Mouse (Mus musculus) neural tube, embryonic 10.5 days (tissue): ENCODE measurements around the gene Il17rb.

Experiments used
- DNase-seq: peaks from one replicate; pipeline ENCODE4 v3.0.0-alpha.2; 2017; ENCODE audit warnings: low spot score; ENCODE audit errors: extremely low spot score

The Il17rb gene

GRCm38 (mm10) chr14:30016666-30017065 lies 8.0 kb upstream of the Il17rb start:
- DNase-seq = no peak

- no peak for DNase-seq
Observed at GRCm38 (mm10) chr14:30015008-30015407, 6.3 kb upstream of the Il17rb start.

DNA sequence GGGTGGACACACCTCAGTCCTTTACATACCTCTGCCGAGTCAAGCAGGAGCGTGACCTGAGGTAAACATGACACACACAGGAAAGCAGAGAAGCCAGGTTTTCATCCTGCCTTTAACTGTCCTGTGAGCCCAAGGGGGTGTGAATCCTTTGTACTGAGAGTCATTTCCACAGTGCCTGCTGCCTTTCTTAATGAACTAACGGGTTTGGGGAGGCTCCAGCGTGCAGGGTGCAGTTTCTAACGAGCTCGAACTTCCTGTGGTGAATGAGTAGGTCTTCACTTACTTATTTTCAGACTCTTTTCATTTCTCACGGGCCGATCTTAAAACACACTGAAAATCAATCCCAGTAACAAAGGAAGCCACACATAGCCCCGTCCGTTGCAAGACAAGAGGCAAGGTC lies 5.8 kb upstream of the Il17rb start:
- DNase-seq = no peak

- no peak for DNase-seq
Observed at GRCm38 (mm10) chr14:30011886-30012560, 3.3 kb upstream of the Il17rb start.

- DNase-seq = no peak
Observed at GRCm38 (mm10) chr14:30009864-30010560, 1.3 kb upstream of the Il17rb start.

DNA sequence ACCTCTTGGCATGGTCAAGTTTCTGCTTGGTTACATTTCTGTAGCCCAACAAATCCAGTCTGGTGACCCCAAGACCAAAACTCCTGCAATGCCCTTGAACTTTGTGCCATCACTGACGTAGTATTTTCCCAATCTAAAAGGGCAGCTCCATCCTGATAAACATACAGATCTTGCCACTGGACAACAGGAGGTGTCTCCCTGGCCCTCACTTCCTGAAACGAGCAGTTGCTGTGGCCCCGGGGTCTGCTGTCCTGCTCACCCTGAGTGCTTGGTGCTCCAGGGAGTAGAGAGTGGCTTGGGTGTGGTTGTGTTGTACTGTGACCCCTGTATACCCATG lies 9.3 kb downstream of the Il17rb start:
- DNase-seq = no peak

DNA sequence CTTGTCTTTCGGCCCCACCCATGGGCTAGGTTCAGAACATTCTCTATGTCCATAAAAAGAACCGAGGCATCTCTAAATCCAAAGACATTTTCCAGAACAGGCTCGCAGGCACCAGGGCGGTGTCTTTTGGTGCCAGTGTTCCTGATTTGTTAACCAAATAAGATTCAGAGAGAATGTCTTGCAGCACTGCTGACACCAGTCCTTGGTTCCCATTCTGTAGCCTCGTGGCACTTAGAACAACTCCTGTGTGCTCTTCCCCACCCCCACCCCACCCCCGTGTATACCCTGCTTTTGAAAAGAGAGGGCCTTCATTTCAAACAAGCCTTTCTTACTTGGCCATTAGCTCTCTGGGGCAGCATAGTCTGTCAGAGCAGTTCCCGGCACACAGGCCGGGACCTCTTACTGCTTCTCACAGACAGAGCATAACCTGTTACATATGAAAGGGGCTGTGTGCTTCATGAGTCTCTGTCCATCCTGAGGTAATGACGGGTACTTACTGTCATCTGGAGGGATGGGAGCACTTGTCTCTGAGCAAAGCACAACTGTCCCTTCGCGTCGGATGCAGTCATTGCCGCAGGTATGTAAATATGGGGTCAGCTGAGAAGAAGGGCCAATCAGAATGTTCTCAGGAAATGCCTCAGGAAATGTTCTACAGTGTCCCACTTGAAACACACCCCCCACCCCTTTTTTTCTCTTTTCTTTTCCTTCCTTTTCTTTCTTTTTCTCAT lies 9.8 kb downstream of the Il17rb start:
- DNase-seq = no peak

GRCm38 (mm10) chr14:29997345-29997744 lies 11.4 kb downstream of the Il17rb start:
- DNase-seq = no peak

DNA sequence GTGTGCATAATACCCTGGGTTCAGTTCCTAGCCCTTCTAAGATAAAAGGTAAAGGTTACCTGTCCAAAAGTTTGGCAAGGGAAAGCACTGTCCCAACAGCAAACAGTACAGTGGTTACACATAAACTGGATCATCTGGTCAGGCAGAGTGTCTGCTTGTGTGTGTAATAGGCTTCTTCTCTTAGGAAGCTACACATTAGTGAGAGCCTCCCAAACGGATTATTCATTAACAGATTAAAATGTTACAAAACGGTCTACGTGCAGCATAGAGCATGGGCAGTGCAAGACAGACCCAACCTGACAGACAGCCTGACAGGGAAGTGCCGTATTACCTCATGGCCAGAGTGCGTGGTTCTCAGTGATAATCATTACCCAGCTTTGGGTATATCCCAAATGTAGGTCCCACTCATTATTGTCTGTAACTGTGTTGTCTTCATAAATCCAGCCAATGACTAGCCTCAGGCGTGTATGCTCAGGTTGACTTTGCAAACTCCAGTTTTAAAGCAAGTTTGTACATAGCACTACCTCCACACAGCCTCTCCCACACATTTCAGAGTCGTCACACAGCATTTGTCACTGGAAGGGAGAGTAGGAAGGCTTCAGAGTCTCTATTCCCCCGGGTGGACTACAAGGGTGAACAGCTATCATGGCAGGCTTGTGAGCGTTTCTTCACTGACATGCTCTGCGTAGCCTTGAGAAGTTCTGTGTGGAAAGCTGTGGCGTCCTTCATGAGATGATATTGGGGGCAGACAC lies 12.5 kb downstream of the Il17rb start:
- no peak for DNase-seq

DNA sequence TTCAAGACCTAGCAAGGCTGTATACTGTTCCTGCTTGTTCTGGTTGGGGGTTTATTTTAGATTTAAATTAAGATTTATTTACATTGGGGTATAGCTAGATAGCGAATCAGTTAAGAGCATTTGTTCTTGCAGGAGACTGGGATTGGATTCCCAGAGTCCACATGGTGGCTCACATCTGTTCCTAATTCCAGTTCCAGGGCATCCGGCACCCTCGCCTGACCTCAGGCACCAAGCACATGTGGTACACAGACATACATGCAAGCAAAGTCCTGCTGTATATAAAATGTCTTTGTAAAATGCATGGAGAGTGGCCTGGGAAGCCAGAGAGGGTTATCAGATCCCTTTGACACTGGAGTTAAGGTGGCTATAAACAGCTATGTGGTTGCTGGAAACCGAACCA lies 13.7 kb downstream of the Il17rb start:
- DNase-seq = peak; percentile 44

DNA sequence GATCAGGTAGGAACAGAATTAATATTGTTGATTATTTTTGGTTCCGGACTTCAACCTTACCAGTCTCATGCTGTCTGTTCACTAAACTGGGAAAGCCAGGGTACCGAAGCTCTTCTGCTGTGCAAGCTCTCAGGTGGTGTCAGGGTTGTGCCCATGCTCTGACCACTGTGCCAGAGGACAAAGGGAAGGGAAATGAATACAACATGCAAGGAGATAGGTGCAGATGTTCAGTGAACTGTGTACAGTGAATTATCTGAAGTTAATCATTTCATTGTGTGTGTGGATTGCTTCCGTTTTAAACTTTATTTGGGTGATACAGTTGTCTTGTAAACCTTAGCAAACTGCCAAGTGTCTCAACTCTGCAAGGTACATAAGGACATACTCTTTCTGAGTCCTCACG lies 20.4 kb downstream of the Il17rb start:
- no peak for DNase-seq

DNA sequence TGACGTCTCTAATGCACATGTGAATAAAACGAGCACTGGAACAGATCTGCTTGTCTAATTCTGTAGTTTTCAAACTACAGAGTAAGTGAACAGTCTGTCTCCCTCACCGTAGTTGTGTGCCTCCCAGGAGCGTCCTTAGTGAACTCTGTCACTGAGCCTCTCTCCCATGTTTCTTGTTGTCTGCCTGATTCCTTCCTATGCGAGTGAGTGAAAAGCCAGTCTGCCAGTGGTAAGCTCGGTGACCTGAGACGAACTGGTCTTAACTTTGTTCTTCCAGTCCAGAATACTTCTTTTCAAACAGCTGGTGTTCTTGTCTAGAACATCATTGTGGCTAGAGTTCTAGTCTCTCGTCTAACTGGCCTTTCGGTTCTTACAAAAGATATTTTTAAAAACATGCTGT lies 21.0 kb downstream of the Il17rb start:
- DNase-seq = no peak

- no peak for DNase-seq
Observed at GRCm38 (mm10) chr14:29987276-29987675, 21.4 kb downstream of the Il17rb start.

DNA sequence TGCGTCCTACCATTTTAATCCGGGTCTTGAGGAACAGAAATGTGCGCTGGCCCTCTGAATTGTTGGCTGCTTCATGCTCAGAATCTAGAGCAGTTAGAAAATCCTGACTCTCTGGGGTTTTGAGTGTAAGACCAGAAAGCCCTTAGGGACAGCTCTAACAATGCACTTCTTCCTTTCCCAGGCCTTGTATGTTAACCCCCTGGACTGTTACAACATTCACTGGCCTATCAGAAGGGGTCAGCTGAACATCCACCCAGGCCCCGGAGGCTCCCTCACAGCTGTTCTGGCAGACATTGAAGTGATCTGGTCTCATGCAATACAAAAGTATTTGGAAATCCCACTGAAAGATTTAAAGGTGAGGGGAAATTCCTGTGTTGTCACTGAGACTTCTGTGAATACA lies 22.6 kb downstream of the Il17rb start:
- no peak for DNase-seq

DNA sequence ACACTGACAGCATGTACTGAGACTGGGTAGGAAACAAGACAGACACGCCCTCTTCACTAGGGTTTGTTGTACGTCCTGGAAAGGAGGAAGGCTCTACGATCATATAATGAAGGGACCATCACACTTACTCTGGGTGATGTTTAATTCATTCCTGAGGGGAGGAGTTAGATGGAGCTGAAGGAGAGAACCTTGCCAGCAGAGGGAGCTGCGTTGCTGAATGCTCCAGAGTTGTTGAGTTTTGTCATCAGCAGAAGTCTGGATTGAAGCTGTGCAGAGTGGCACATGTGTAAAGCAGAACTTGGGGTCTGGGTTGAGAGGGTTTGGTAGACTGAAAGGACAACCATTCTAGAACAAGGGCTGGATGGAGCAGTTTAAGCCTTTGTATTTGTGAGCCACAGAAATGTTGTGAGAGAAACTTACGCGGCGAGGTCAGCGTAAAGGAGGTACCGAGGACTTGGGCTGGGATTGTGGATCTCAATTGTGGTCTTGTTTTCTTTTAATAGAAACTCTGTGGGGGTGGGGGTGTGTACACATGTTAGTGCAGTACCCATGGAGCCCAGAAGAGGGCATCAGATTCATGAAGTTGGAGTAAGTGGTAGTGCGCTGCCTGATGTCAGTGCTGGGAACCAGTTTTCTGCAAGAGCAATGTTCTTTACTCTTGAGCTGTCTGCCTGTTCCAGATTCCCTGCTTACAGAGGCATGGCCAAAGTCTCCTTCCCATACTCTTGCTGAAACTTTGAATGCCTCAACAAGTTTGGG lies 28.1 kb downstream of the Il17rb start:
- no peak for DNase-seq

GRCm38 (mm10) chr14:29978254-29979204 lies 30.2 kb downstream of the Il17rb start, which contains the start of gene Actr8:
TSS of gene Actr8 (plus strand) at chr14:29978337.
- peak; percentile 97 for DNase-seq

- DNase-seq = no peak
Observed at GRCm38 (mm10) chr14:29976927-29977326, 31.8 kb downstream of the Il17rb start.

DNA sequence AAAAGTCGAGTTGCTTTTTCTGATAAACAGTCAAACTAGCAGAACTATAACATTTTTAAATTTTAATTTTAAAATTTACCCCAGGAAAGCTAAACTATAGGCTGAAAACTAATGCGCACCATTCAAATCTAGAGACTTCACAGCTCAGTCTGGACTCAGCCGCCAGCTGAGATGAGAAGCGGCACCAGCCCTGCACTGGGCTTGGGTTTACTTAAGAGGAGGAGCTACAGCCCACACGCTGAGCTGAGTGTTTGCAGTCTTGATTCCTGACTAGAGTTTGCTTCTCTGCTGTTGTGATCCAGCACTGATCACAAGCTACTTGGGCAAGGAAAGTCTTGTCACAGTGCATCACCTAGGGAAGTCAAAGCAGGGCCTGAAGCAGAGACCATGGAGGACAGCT lies 36.7 kb downstream of the Il17rb start:
- DNase-seq = no peak

DNA sequence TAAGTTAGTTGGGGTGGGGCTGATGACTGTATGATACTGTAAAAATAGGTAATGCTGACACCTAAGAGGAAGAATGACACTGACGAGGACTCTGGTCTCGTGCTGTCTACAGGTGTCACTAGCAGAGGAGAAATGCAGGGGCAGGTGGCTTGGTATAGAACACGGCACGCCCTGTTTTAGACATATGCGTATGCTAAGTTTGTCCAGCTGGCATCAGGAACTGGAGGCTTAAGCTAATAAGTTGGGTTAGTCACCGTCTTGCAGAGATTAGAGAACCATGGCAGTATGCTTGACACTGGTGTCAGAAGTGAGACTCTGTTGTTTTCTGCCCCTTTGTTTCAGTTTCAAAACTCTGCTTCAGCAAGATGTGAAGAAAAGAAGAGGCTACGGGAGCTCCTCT lies 37.2 kb downstream of the Il17rb start:
- no peak for DNase-seq
